Mouse (Mus musculus): ENCODE results near the gene Gpsm3. TPM values are rescaled to one million over a fixed set of nuclear protein-coding genes. Genes with fewer than 3 reads are reported as not detected.

Gene Gpsm3
- polyA plus RNA-seq, 1 experiment, result 9.5 TPM

DNA sequence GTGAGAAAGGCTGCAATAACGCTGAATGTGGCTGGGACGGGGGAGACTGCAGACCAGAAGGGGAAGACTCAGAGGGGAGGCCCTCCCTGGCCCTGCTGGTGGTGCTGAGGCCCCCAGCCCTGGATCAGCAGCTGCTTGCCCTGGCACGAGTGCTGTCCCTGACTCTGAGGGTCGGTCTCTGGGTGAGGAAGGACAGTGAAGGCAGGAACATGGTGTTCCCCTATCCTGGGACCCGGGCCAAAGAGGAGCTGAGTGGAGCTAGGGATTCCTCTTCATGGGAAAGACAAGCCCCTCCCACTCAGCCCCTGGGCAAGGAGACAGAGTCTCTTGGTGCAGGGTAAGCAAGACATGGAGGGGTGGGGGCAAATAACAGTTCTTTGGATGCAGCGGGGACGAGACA lies 6.2 kb upstream of the Gpsm3 start:
- DNase-seq (ENCODE audit: low spot score), result no peak

DNA sequence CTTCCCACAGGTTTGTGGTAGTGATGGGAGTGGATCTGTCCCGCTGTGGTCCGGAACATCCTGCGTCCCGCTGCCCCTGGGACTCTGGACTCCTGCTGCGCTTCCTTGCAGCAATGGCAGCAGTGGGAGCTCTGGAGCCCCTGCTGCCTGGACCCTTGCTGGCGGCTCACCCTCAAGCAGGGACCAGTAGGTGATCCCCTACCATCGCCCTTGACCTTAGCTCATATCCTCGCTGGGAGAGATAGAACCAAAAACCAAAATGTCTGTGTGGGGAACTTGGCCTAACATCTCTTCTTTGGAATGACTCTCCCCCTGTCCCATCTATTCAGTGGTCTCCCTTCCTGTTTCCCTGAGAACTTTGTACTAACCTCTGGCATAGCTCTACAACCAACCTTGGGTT lies 5.8 kb upstream of the Gpsm3 start:
- no peak for DNase-seq (ENCODE audit: low spot score)

DNA sequence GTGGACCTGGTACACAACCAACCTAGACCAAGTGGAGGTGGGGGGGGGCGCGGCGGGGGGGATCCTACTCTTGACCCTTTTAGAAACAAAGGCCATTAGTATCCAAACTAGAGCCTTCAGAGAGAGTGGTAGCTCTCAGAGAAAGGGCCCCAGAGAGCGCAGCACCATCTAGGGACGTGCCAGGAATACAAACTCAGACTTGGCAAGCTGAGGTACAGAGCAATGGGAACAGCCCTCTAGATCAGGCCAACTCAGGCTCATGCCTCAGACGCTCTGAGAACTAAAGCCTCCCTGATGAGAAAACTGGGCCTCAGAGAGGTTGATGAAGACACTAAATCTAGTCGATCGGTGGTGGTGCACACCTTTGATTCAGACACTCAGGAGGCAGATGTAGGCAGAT lies 4.5 kb upstream of the Gpsm3 start:
- DNase-seq (ENCODE audit: low spot score), result no peak

DNA sequence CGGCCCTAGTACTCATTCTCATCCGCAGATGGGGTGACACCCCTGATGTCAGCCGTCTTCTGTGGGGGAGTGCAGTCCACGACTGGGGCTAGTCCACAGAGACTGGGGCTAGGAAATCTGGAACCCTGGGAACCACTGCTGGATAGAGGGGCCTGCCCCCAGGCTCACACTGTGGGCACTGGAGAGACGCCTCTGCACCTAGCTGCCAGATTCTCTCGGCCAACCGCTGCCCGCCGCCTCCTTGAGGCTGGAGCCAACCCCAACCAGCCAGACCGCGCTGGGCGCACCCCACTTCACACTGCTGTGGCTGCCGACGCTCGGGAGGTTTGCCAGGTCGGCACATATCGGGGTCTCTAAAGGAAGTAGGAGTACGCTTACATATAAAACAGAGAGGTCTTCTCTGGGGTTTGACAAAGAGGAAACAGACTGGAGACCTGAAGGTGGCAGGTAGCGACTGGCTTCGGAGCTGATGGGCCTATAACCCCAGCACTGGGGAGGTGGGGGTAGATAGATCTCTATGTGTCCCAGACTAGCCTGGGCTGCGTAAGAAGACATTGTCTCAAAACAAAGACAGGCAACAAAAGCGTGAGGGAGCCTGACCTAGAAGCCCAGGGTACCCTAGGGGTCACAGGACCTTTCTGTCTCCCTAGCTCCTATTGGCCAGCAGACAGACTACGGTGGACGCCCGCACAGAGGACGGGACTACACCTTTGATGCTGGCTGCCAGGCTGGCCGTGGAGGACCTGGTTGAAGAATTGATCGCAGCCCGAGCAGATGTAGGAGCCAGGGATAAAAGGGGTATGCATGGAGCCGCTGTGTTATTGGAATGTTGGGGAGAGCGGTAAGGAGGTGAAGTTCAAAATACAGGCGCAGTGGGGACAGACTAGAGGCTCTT lies 3.5 kb upstream of the Gpsm3 start:
- DNase-seq (ENCODE audit: low spot score), result no peak

DNA sequence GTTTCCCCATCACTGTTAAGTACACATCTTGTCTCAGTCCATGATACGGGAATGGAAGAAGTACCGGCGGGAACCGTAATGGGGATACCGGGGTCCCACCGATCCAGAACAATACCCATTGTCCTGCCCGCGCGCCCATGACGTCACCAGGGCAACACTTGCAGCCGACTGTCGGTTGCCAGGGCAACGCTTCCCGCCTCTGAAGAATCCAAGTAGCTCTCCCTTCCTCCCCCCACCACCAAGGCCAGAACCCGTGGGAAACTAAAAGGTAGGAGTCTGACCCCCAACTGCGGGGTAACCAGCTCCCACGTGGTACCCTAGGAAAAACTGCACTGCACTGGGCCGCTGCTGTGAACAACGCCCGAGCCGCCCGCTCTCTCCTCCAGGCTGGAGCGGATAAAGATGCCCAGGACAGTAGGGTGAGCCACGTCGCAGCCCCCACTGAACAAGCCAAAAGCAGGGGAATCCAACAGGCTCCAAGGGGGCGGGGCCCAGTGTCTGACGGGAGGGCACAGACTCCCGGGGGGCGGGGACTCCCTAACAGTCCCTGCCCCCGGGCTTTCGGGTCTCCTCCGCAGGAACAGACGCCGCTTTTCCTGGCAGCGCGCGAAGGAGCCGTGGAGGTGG lies 2.7 kb upstream of the Gpsm3 start:
- peak; percentile 56 for DNase-seq (ENCODE audit: low spot score)

DNA sequence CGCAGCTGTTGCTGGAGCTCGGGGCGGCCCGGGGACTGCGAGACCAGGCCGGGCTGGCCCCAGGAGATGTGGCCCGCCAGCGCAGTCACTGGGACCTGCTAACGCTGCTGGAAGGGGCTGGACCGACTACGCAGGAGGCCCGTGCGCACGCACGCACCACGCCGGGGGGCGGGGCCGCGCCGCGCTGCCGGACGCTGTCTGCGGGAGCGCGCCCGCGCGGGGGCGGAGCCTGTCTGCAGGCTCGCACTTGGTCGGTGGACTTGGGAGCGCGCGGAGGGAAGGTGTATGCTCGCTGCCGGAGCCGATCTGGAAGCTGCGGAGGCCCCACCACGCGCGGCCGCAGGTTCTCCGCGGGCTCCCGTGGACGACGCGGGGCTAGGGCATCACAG lies 2.2 kb upstream of the Gpsm3 start:
- peak; percentile 96 for DNase-seq (ENCODE audit: low spot score)

DNA sequence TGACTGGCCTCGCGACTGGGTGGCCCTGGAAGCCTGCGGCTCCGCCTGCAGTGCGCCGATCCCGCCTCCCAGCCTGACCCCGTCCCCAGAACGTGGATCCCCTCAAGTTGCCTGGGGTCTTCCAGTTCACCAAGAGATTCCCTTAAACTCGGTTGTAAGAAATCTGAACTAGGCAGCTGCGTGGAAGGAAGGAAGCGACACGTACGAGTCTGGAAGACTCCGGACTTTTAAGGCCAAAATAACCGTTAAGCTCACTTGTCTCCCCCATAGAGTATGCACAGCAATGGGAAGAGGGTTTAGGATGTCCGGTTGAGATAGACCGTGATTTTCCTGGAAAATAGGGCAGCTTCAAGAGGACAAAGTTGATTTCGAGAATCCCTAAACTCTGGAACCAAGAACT lies 1.8 kb upstream of the Gpsm3 start:
- no peak for DNase-seq (ENCODE audit: low spot score)

DNA sequence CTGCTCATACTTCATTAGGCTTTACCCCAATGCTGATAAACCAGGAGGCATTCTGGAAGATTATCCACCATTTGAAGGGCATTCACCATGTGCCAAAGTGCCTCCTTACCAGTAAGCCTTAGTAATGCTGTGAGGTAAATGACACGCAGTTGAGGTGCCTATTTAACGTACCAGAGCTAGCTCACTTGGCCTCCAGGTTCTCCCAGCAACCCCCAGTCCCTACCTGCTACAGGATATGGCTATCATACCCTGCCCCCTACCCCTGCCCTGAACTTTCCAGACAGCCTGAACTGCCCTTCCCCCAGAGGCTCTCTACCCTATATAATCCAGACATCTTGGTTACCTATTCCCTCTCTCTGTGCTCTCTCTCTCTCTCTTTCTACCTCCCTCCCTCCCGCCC lies 839 bp upstream of the Gpsm3 start:
- no peak for DNase-seq (ENCODE audit: low spot score)

DNA sequence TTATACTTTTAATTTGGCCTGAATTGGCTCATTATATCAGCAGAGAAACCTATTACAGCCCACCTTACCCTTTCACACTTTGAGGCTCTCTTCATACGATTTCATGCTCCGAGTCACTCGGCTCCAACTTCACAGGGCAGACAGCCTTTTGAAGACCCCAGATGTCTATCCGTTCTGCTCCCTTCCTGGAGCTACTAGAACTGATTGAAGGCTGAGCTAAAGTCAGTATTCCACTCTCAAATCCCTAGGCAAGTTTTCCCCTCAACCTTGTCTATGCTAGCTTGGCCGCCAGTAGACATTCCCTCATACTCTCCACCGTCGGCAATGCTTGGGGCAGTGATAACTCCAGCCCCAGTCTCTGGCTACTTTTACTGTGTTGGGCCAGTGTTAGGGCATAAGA lies 400 bp upstream of the Gpsm3 start:
- no peak for DNase-seq (ENCODE audit: low spot score)

DNA sequence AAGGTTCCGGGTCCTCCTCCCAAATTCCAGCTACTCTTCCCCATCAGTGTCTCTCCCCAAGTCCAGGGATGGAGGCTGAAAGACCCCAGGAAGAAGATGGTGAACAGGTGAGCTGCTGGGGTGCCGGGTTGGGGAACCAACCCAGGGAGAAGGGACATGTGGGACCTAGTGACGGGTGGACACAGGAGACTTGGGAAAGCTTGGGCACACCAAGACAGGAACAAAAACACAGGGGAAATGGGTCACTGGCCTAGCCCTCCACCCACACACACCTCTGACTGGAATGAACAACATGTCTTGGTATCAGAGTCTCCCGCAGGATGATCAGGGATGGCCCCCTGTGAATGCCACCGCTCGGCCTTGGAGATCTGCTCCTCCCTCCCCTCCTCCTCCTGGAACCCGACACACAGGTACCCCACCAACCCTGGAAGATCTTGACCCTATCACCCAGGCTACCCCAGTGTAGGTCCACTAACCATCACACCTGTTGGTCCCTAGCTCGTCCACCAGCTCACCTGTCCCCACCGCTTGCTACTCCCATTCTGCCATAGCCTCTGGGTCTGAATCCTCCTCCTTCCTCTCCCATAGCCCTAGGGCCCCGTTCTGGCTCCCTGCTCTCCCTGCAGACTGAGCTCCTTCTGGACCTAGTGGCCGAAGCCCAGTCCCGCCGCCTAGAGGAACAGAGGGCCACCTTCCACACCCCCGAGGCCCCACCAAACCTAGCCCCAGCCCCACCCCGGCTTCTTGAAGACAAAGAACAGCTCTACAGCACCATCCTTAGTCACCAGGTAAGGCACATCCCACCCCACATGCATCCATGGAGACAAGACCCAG lies 765 bp downstream of the Gpsm3 start:
- DNase-seq (ENCODE audit: low spot score), result no peak

DNA sequence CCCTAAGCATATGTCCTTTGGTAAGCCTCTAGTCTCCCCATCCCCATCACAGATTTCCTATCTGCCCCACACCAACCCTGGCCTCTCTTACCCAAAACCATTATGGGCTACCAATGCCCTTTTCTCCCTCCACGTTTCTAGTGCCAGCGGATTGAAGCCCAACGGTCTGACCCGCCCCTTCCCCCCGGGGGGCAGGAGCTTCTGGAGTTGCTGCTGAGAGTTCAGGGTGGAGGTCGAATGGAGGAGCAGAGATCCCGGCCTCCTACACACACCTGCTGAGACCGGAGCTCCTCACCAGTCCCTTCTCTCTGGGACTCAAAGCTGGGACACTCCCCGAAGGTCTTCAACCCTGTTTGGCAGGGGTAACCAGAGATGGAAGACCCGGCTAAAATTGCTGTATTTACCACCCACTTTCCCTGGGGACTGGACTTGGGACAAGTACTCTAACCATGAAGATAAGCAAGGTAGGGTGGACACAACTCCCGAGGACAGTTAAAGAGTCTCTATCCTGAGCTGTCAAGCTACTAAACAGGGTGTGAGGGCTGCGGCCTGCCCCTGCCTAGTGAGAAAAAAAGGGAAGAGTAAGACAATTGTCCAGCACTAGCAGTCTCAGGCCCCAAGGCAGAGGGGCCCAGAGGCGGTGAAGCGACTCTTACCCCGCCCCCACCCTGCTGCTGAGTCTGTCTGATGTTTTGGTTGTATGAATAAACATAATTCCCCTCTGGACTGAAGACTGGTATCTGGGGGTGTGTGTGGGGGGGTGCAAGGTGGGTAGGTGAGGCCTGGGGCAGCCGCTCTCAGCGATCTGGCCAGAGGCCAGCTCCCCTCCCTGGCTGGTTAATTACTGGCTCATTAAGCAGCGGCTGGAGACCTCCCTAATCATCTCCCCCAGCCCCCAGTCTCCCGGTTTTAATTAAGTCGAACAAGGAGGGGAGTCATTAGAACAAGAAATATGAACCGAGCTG lies 1.7 kb downstream of the Gpsm3 start, which contains the start of gene Pbx2:
Pbx2 (plus strand) TSS at position 238 of the 965 bp plus-strand sequence.
- DNase-seq (ENCODE audit: low spot score), result no peak

DNA sequence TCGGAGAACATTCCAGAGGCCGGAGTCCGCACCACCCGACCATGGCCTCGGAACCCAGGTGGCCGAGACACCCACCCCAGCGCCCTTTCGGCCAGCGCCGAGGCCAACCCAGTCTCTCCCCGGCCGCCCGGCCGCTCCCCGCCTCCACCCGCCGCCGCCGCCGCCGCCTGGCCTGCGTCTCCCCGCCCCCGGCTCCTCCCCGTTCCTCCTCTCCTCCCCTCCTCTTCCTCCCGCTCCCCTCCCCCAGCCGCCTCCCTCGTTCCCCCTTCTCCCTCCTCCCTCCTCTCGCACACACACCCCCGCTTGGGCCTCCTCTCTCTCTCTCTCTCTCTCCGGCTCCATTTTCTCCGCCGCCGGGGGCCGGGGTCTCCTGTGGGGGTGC lies 2.4 kb downstream of the Gpsm3 start:
- peak; percentile 75 for DNase-seq (ENCODE audit: low spot score)

DNA sequence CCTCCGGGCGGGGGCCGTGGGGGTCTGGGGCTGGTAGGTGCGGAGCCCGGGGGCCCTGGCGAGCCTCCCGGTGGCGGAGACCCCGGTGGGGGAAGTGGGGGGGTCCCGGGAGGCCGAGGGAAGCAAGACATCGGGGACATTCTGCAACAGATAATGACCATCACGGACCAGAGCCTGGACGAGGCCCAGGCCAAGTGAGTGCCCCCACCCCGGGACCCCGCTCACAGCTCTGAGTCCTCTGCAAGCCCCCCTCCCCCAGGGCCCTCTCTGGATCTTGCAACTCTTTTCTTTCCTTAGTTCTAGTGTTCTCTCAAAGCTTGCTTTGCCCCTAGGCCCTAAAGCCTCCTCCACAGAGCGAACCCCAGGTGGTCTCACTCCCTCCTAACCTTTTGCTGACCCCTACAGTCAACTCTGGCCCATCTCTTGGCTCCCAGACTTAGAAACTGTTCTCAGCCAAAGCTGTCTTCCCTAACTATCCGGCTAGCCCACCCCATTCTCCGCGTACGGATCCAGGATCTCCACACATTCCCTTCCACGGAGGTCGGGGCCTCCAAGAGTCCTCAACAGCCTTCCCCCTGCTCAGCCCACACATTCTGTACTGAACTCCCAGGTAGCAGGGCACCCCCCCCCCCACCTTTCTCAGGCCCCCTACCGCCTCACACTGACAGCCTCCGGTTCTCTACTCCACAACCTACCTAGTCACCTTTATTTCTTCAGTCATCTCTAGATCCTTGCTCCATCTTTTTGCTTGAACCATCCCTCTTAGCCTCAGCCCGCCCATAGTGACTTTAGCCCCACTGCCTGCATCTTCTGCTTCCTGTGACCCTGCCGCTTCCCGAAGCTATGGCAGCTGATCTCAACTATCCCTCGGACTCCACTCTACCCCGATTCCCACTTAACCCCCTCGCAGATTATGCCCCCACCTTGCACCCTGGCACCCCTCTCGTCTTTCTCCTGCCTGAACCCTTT lies 3.3 kb downstream of the Gpsm3 start:
- DNase-seq (ENCODE audit: low spot score), result no peak

DNA sequence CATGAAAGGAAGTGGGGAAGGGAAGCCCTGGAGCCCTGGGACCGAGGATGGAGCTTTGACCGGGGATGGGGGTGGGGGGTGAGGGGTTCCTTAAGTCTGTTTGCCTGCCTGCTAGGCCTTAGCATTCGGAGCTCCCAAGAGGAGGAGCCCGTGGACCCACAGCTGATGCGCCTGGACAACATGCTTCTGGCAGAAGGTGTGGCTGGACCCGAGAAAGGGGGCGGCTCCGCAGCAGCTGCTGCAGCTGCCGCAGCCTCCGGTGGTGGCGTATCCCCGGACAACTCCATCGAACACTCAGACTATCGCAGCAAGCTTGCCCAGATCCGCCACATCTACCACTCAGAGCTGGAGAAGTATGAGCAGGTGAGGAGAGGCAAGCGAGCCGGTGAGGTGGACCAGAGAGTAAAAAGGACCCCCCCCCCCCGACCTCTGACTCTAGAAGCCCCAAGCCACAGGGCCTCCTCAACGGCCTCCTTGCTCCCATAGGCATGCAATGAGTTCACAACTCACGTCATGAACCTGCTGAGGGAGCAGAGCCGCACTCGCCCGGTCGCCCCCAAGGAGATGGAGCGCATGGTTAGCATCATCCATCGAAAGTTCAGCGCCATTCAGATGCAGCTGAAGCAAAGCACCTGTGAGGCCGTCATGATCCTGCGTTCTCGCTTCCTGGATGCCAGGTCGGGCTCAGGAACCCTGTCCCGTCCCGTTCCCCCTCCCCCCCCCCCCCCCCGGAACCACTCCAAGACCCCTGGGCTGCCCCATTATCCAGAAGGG lies 4.3 kb downstream of the Gpsm3 start:
- no peak for DNase-seq (ENCODE audit: low spot score)

DNA sequence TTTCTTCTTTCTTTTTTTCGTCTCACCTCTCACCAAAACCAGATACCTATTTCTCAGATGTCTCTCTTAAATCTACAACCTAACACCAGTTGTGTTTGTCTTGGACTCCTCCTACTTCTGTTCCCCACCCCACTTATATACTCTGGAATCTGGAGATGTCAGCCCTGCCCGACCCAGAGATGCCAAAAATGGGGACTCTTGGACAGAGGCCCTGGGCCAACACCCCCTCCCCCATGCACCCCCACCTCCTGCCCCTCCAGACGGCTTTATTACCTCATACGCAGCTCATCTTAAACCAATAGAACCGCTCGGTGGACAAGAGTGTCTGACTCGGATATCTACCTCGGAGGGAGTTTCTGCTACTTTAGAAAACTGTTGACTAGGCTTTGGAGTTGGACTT lies 6.5 kb downstream of the Gpsm3 start:
- DNase-seq (ENCODE audit: low spot score), result no peak

DNA sequence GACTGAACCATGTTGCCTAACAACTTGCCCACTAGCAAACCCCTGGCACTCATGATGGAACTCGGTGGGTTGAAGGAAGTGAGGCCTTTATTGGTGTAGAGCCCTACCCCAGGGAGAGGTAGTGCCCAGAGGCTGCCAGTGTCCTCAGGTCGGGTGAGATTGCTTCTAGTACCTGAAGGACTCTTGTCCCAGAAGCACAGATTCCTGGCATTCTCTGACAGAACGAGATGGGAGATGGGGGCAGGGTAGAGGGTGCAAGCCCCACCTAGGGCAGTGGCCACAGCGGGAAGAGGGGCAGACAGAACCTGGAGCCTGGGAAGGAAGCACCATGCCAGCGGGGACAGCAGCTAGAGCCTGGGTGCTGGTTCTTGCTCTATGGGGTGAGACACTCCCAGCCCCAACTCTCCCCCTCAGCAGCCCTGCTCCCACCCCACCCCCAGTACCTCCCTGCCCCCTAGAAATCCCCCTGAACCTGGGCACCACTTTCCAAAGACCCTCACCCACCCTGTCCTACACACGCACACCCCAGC lies 8.0 kb downstream of the Gpsm3 start, which contains the start of gene Ager:
Ager (plus strand) TSS at position 297 of the 530 bp plus-strand sequence.
- DNase-seq (ENCODE audit: low spot score), result no peak

DNA sequence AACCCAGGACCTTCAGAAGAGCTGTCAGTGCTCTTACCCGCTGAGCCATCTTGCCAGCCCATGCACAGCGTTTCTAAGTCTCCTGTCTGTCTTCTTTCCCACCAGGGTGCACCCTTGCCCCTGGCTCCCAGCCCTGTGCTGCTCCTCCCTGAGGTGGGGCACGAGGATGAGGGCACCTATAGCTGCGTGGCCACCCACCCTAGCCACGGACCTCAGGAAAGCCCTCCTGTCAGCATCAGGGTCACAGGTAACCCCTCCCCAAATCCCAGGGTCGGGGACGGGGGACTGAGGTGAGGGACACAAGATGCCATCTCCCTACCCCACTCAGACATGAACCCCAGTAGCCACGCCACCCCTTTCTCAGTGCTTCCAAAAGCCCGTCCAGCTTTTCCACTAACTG lies 10.3 kb downstream of the Gpsm3 start:
- no peak for DNase-seq (ENCODE audit: low spot score)

DNA sequence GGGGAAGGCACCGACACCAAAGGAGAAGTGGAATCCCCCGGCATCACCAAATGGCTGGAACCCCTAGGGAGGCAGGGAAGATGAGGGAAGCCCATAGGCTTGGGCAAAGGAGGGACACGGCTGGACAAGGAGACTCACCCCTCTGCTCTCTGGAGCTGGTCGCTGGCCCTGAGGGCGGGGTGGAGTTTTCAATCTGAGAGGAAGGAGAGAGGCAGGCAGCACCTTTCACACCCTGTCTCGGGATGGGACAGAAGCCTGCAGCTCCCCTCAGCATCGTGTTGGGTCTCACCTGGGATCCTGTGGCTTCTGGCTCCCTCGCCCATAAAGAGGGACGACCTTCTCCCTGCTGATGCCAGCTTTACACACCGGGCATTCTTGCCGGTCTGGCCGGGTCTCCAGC lies 12.2 kb downstream of the Gpsm3 start:
- DNase-seq (ENCODE audit: low spot score), result no peak

All from urinary bladder, adult 2 months (tissue).